In the genomic region with DNA sequence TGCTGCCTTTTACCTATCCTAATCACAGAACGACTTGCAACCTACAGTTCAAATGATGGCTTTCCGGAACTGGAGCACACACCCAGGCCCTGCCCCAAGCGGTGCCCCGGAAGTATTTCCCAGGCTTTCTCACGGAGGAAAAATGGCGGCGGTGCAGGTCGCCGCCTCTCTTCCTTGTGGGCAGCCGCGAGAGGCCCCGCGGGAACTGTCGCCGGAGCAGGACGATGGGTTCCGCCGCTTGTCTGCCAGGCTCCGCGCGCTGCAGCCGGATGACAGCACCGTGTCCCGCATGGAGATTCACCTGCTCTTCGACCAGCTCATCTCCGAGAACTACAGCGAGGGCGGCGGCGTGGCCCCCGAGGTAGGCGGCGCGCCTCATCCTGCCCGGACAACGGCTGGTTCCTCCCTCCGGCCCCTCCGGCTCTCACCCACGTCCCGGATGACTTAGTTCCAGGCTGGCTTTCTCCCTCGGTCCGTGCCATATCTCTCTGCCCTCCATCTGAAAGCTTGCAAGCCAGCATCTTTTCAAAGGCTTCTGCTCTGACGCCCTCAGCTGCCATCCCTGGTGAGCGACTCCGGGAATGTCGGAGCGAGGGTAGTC, we compare ENCODE assay signal across 8 mouse cellular contexts. TPM values are rescaled to one million over a fixed set of nuclear protein-coding genes. Genes with fewer than 3 reads are reported as not detected.
A peak's percentile ranks its signal among the peaks of the same experiment; 100 is the strongest.
DNase-seq lines count a peak whose midpoint lies in the region; ATAC-seq and TF ChIP-seq lines count a peak whose summit lies in the region.

A gene (plus strand): TSS at position 116 of the 601 bp plus-strand sequence.

- no peak for TF ChIP-seq CTCF in heart, adult 2 months (IDR thresholded peaks at IDR 0.05)

- H3K36me3 ChIP-seq in embryonic facial prominence, embryonic 13.5 days: peaks cover 27% of the 10 kb centered on the region
- H3K36me3 ChIP-seq in heart, adult 2 months (ENCODE audit: control insufficient read depth, insufficient read depth, low read length): peaks cover 5% of the 10 kb centered on the region
- peaks cover 28% of the 10 kb centered on the region for H3K36me3 ChIP-seq in limb, embryonic 13.5 days
- H3K36me3 ChIP-seq in midbrain, embryonic 16.5 days (ENCODE audit: control insufficient read depth, insufficient read depth, low read length): peaks cover 12% of the 10 kb centered on the region; the same call in 1 of the 2 replicates

- ATAC-seq in embryonic facial prominence, embryonic 13.5 days (ENCODE audit: insufficient number of reproducible peaks, insufficient read depth, low FRiP score, low TSS enrichment, low read depth): peak; percentile 82
- peak; percentile 91 for ATAC-seq in limb, embryonic 13.5 days (ENCODE audit: low FRiP score, low read depth)
- ATAC-seq in midbrain, embryonic 16.5 days: peak; percentile 95

- H3K27ac ChIP-seq in embryonic facial prominence, embryonic 13.5 days: peak within 1 kb of the TSS; percentile 82
- H3K27ac ChIP-seq in heart, adult 2 months: peak within 1 kb of the TSS; percentile 84
- H3K27ac ChIP-seq in limb, embryonic 13.5 days: peak within 1 kb of the TSS; percentile 76
- H3K27ac ChIP-seq in midbrain, embryonic 16.5 days (ENCODE audit: low read length): peak within 1 kb of the TSS; percentile 96

- H3K4me2 ChIP-seq in embryonic facial prominence, embryonic 13.5 days: peak within 1 kb of the TSS; percentile 76
- peak within 1 kb of the TSS; percentile 78 for H3K4me2 ChIP-seq in limb, embryonic 13.5 days (replicated peaks)
- peak within 1 kb of the TSS; percentile 75 for H3K4me2 ChIP-seq in midbrain, embryonic 16.5 days (ENCODE audit: low read length)

- TF ChIP-seq EP300 in heart, adult 2 months (IDR thresholded peaks at IDR 0.05; ENCODE audit: insufficient read depth, low read depth, low read length): peak; percentile 46; the same call in 1 of the 2 replicates

- H3K4me1 ChIP-seq in embryonic facial prominence, embryonic 13.5 days: peaks cover 17% of the 10 kb centered on the region
- no peaks in the 10 kb centered on the region; the same call in 1 of the 2 replicates for H3K4me1 ChIP-seq in heart, adult 2 months (ENCODE audit: control insufficient read depth, insufficient read depth, low read length)
- peaks cover 16% of the 10 kb centered on the region for H3K4me1 ChIP-seq in limb, embryonic 13.5 days
- H3K4me1 ChIP-seq in midbrain, embryonic 16.5 days (ENCODE audit: control insufficient read depth, insufficient read depth, low read length): peaks cover 16% of the 10 kb centered on the region

- no peaks in the 10 kb centered on the region for H3K9me3 ChIP-seq in embryonic facial prominence, embryonic 13.5 days
- no peaks in the 10 kb centered on the region for H3K9me3 ChIP-seq in limb, embryonic 13.5 days
- H3K9me3 ChIP-seq in midbrain, embryonic 16.5 days (replicated peaks; ENCODE audit: control insufficient read depth, low read length, poor library complexity, severe bottlenecking): no peaks in the 10 kb centered on the region

- WGBS in embryonic facial prominence, embryonic 13.5 days: under 1% methylated on average over 47 of the region's 47 CpGs
- WGBS in heart, adult 2 months: under 1% methylated on average over 47 of the region's 47 CpGs
- WGBS in limb, embryonic 13.5 days: under 1% methylated on average over 47 of the region's 47 CpGs
- under 1% methylated on average over 47 of the region's 47 CpGs for WGBS in midbrain, embryonic 16.5 days

- peak within 1 kb of the TSS; percentile 87 for H3K4me3 ChIP-seq in embryonic facial prominence, embryonic 13.5 days
- H3K4me3 ChIP-seq in heart, adult 2 months: peak within 1 kb of the TSS; percentile 92
- peak within 1 kb of the TSS; percentile 83 for H3K4me3 ChIP-seq in limb, embryonic 13.5 days
- H3K4me3 ChIP-seq in midbrain, embryonic 16.5 days (ENCODE audit: low read depth, low read length): peak within 1 kb of the TSS; percentile 85

- peak; percentile 67 for TF ChIP-seq POLR2A in heart, adult 2 months (IDR thresholded peaks at IDR 0.05; ENCODE audit: insufficient read depth, low read depth, low read length)

- intact Hi-C loops in heart, adult 2 months (cut with DNase I): loop anchor here (5.0 to 10.0 kb wide), 2 partner anchors 311 to 459 kb away; a partner anchor contains a TSS

- H3K9ac ChIP-seq in embryonic facial prominence, embryonic 13.5 days: peak within 1 kb of the TSS; percentile 85
- peak within 1 kb of the TSS; percentile 96 for H3K9ac ChIP-seq in heart, adult 2 months (ENCODE audit: low read depth, low read length)
- peak within 1 kb of the TSS; percentile 88 for H3K9ac ChIP-seq in limb, embryonic 13.5 days
- H3K9ac ChIP-seq in midbrain, embryonic 16.5 days (ENCODE audit: low read depth, low read length): peak within 1 kb of the TSS; percentile 93

- H3K27me3 ChIP-seq in embryonic facial prominence, embryonic 13.5 days: peaks cover 24% of the 10 kb centered on the region
- H3K27me3 ChIP-seq in heart, adult 2 months (ENCODE audit: control insufficient read depth, insufficient read depth, low read length): peaks cover 3% of the 10 kb centered on the region; the same call in 1 of the 2 replicates
- H3K27me3 ChIP-seq in limb, embryonic 13.5 days: peaks cover 13% of the 10 kb centered on the region
- peaks cover 10% of the 10 kb centered on the region for H3K27me3 ChIP-seq in midbrain, embryonic 16.5 days (ENCODE audit: control insufficient read depth, insufficient read depth, low read depth, low read length)

- peak; percentile 89 for DNase-seq in 3134 (ENCODE audit: extremely low read depth, insufficient read length, low spot score)
- peak; percentile 92 to 95 for DNase-seq in adrenal gland, postnatal 36 days
- peak; percentile 87 to 91 for DNase-seq in heart, adult 2 months
- peak; percentile 88 for DNase-seq in kidney, adult 8-10 months
- peak; percentile 67 to 90 for DNase-seq in spleen, postnatal 10 days (ENCODE audit: low spot score in 2 of 2)

- H3K79me2 ChIP-seq in heart, adult 2 months (replicated peaks; ENCODE audit: control insufficient read depth, insufficient read depth, low read length): no peaks in the 10 kb centered on the region

RNA-seq across cellular contexts. Expression of the gene that starts here (rescaled TPM):
- 10 to 100 TPM; 11.3 to 14.6 TPM for total RNA-seq in adrenal gland, postnatal 36 days (2021)
- polyA plus RNA-seq in embryonic facial prominence, embryonic 13.5 days (2015; fragmentation: Nextera tagmentation; extraction: Ambion mirVana): 32.0 and 32.1 TPM in 2 replicates
- 1 to 10 TPM; 6.3 TPM for total RNA-seq in heart, adult 2 months (2021)
- polyA plus RNA-seq in heart, adult 2 months (2012; rRNA removed): 5.4 and 8.4 TPM in 2 replicates
- polyA plus RNA-seq in limb, embryonic 13.5 days (2015; fragmentation: Nextera tagmentation; extraction: Ambion mirVana): 34.4 and 35.5 TPM in 2 replicates
- 32.2 and 37.6 TPM in 2 replicates for polyA plus RNA-seq in midbrain, embryonic 16.5 days (2015; fragmentation: Nextera tagmentation; extraction: Ambion mirVana)

Comparison
In these comparisons a context has a peak if more than half of its experiments do, and no peak if none do; other contexts are left out.
1. Peak in every context shown above with its lines: DNase-seq, ATAC-seq, H3K4me3 ChIP-seq and H3K27ac ChIP-seq.